Mouse (Mus musculus): ENCODE results near the gene Asic4. TPM values are rescaled to one million over a fixed set of nuclear protein-coding genes. Genes with fewer than 3 reads are reported as not detected.
A peak's percentile ranks its signal among the peaks of the same experiment; 100 is the strongest.

Gene Asic4
- polyA plus RNA-seq (2015; fragmentation: Nextera tagmentation; extraction: Ambion mirVana) = 0.05 and 0.11 TPM in 2 replicates

GRCm38 (mm10) chr1:75450314-75451005 lies at the start of gene Asic4:
Asic4 (plus strand) TSS chr1:75450436.
- no peaks in the 10 kb centered on the region for H3K36me3 ChIP-seq (ENCODE audit: control insufficient read depth, insufficient read depth, low read length)
- H3K4me1 ChIP-seq (replicated peaks; ENCODE audit: control insufficient read depth, insufficient read depth, low read length) = peaks cover 45% of the 10 kb centered on the region
- H3K27me3 ChIP-seq (ENCODE audit: control insufficient read depth, insufficient read depth, low read depth, low read length) = peaks cover 68% of the 10 kb centered on the region
- H3K4me3 ChIP-seq (ENCODE audit: low read length) = peak within 1 kb of the TSS; percentile 31
- peak within 1 kb of the TSS; percentile 49 for H3K4me2 ChIP-seq (ENCODE audit: low read depth, low read length)
- H3K27ac ChIP-seq (ENCODE audit: low read length) = no peak within 1 kb of the TSS
- WGBS = 2% methylated on average over 34 of the region's 35 CpGs
- ATAC-seq (ENCODE audit: low read depth) = 0 out of 2 replicates have a peak, but pooled peaks have one; percentile 26
- peak within 1 kb of the TSS; percentile 39 for H3K9ac ChIP-seq (ENCODE audit: low read length)
- no peaks in the 10 kb centered on the region for H3K9me3 ChIP-seq (ENCODE audit: control insufficient read depth, low read length)

- H3K4me1 ChIP-seq (replicated peaks; ENCODE audit: control insufficient read depth, insufficient read depth, low read length) = peaks cover 26% of the 10 kb centered on the region
- H3K27me3 ChIP-seq (ENCODE audit: control insufficient read depth, insufficient read depth, low read depth, low read length) = no peaks in the 10 kb centered on the region
- H3K9ac ChIP-seq (ENCODE audit: low read length) = peak overlapping the region; percentile 72
- ATAC-seq (ENCODE audit: low read depth) = peak; percentile 2; the same call in 1 of the 2 replicates
- peak overlapping the region; percentile 93 for H3K27ac ChIP-seq (ENCODE audit: low read length)
- H3K4me3 ChIP-seq (ENCODE audit: low read length) = peak overlapping the region; percentile 46
- H3K36me3 ChIP-seq (ENCODE audit: control insufficient read depth, insufficient read depth, low read length) = peaks cover 8% of the 10 kb centered on the region; the same call in 1 of the 2 replicates
- no peaks in the 10 kb centered on the region for H3K9me3 ChIP-seq (ENCODE audit: control insufficient read depth, low read length)
- 34% methylated on average over 6 of the region's 6 CpGs for WGBS
- H3K4me2 ChIP-seq (ENCODE audit: low read depth, low read length) = peak overlapping the region; percentile 62
These were observed 49.6 kb upstream of the Asic4 start for GRCm38 (mm10) chr1:75400493-75401115.

GRCm38 (mm10) chr1:75405547-75405946 lies 44.7 kb upstream of the Asic4 start:
- Histone ChIP-seq H3K36me3 (ENCODE audit: control insufficient read depth, insufficient read depth, low read length) (peaks cover 18% of the 10 kb centered on the region), H3K9ac (ENCODE audit: low read length) (no peak overlapping the region), H3K4me2 (ENCODE audit: low read depth, low read length) (no peak overlapping the region), H3K9me3 (ENCODE audit: control insufficient read depth, low read length) (no peaks in the 10 kb centered on the region), H3K27ac (ENCODE audit: low read length) (no peak overlapping the region), H3K4me3 (ENCODE audit: low read length) (no peak overlapping the region), H3K27me3 (ENCODE audit: control insufficient read depth, insufficient read depth, low read depth, low read length) (no peaks in the 10 kb centered on the region), H3K4me1 (replicated peaks; ENCODE audit: control insufficient read depth, insufficient read depth, low read length) (peaks cover 2% of the 10 kb centered on the region)
- no peak for ATAC-seq (ENCODE audit: low read depth)
- WGBS = 89% methylated on average over 3 of the region's 3 CpGs

GRCm38 (mm10) chr1:75406173-75406572 lies 44.1 kb upstream of the Asic4 start:
- 93% methylated on average over 15 of the region's 15 CpGs for WGBS
- no peak overlapping the region for H3K9ac ChIP-seq (ENCODE audit: low read length)
- H3K4me1 ChIP-seq (replicated peaks; ENCODE audit: control insufficient read depth, insufficient read depth, low read length) = no peaks in the 10 kb centered on the region
- ATAC-seq (ENCODE audit: low read depth) = no peak
- H3K36me3 ChIP-seq (ENCODE audit: control insufficient read depth, insufficient read depth, low read length) = peaks cover 18% of the 10 kb centered on the region
- H3K4me3 ChIP-seq (ENCODE audit: low read length) = no peak overlapping the region
- H3K4me2 ChIP-seq (ENCODE audit: low read depth, low read length) = no peak overlapping the region
- no peaks in the 10 kb centered on the region for H3K27me3 ChIP-seq (ENCODE audit: control insufficient read depth, insufficient read depth, low read depth, low read length)
- no peak overlapping the region for H3K27ac ChIP-seq (ENCODE audit: low read length)
- H3K9me3 ChIP-seq (ENCODE audit: control insufficient read depth, low read length) = no peaks in the 10 kb centered on the region

GRCm38 (mm10) chr1:75407056-75407455 lies 43.2 kb upstream of the Asic4 start:
- 88% methylated on average over 9 of the region's 9 CpGs for WGBS
- Histone ChIP-seq H3K9ac (ENCODE audit: low read length) (no peak overlapping the region), H3K27me3 (ENCODE audit: control insufficient read depth, insufficient read depth, low read depth, low read length) (no peaks in the 10 kb centered on the region), H3K4me3 (ENCODE audit: low read length) (no peak overlapping the region), H3K4me2 (ENCODE audit: low read depth, low read length) (no peak overlapping the region), H3K27ac (ENCODE audit: low read length) (no peak overlapping the region), H3K36me3 (ENCODE audit: control insufficient read depth, insufficient read depth, low read length) (peaks cover 21% of the 10 kb centered on the region), H3K9me3 (ENCODE audit: control insufficient read depth, low read length) (no peaks in the 10 kb centered on the region), H3K4me1 (replicated peaks; ENCODE audit: control insufficient read depth, insufficient read depth, low read length) (no peaks in the 10 kb centered on the region)
- ATAC-seq (ENCODE audit: low read depth) = no peak

GRCm38 (mm10) chr1:75408210-75408609 lies 42.0 kb upstream of the Asic4 start:
- Histone ChIP-seq H3K27ac (ENCODE audit: low read length) (no peak overlapping the region), H3K4me3 (ENCODE audit: low read length) (no peak overlapping the region), H3K4me2 (ENCODE audit: low read depth, low read length) (no peak overlapping the region), H3K36me3 (ENCODE audit: control insufficient read depth, insufficient read depth, low read length) (peaks cover 14% of the 10 kb centered on the region), H3K27me3 (ENCODE audit: control insufficient read depth, insufficient read depth, low read depth, low read length) (no peaks in the 10 kb centered on the region), H3K9me3 (ENCODE audit: control insufficient read depth, low read length) (no peaks in the 10 kb centered on the region), H3K4me1 (replicated peaks; ENCODE audit: control insufficient read depth, insufficient read depth, low read length) (no peaks in the 10 kb centered on the region), H3K9ac (ENCODE audit: low read length) (no peak overlapping the region)
- WGBS = 32% methylated on average over 4 of the region's 4 CpGs
- ATAC-seq (ENCODE audit: low read depth) = peak; percentile 39; the same call in 1 of the 2 replicates

- no peak overlapping the region for H3K4me2 ChIP-seq (ENCODE audit: low read depth, low read length)
- H3K9ac ChIP-seq (ENCODE audit: low read length) = no peak overlapping the region
- no peak overlapping the region for H3K27ac ChIP-seq (ENCODE audit: low read length)
- H3K27me3 ChIP-seq (ENCODE audit: control insufficient read depth, insufficient read depth, low read depth, low read length) = no peaks in the 10 kb centered on the region
- 86% methylated on average over 7 of the region's 7 CpGs for WGBS
- H3K4me1 ChIP-seq (replicated peaks; ENCODE audit: control insufficient read depth, insufficient read depth, low read length) = no peaks in the 10 kb centered on the region
- H3K9me3 ChIP-seq (ENCODE audit: control insufficient read depth, low read length) = no peaks in the 10 kb centered on the region
- no peak overlapping the region for H3K4me3 ChIP-seq (ENCODE audit: low read length)
- ATAC-seq (ENCODE audit: low read depth) = no peak
- H3K36me3 ChIP-seq (ENCODE audit: control insufficient read depth, insufficient read depth, low read length) = peaks cover 14% of the 10 kb centered on the region
These were observed 40.3 kb upstream of the Asic4 start for GRCm38 (mm10) chr1:75409950-75410349.

- Histone ChIP-seq H3K4me2 (ENCODE audit: low read depth, low read length) (no peak overlapping the region), H3K27ac (ENCODE audit: low read length) (no peak overlapping the region), H3K9ac (ENCODE audit: low read length) (no peak overlapping the region), H3K4me3 (ENCODE audit: low read length) (no peak overlapping the region), H3K27me3 (ENCODE audit: control insufficient read depth, insufficient read depth, low read depth, low read length) (no peaks in the 10 kb centered on the region), H3K36me3 (ENCODE audit: control insufficient read depth, insufficient read depth, low read length) (peaks cover 8% of the 10 kb centered on the region; the same call in 1 of the 2 replicates), H3K9me3 (ENCODE audit: control insufficient read depth, low read length) (no peaks in the 10 kb centered on the region), H3K4me1 (replicated peaks; ENCODE audit: control insufficient read depth, insufficient read depth, low read length) (no peaks in the 10 kb centered on the region)
- ATAC-seq (ENCODE audit: low read depth) = no peak
- 90% methylated on average over 3 of the region's 3 CpGs for WGBS
These were observed 38.0 kb upstream of the Asic4 start for GRCm38 (mm10) chr1:75412196-75412595.

GRCm38 (mm10) chr1:75413749-75414148 lies 36.5 kb upstream of the Asic4 start:
- 56% methylated on average over 3 of the region's 3 CpGs for WGBS
- no peak overlapping the region for H3K4me3 ChIP-seq (ENCODE audit: low read length)
- H3K9ac ChIP-seq (ENCODE audit: low read length) = no peak overlapping the region
- H3K27ac ChIP-seq (ENCODE audit: low read length) = no peak overlapping the region
- no peak overlapping the region for H3K4me2 ChIP-seq (ENCODE audit: low read depth, low read length)
- no peaks in the 10 kb centered on the region for H3K27me3 ChIP-seq (ENCODE audit: control insufficient read depth, insufficient read depth, low read depth, low read length)
- peaks cover 8% of the 10 kb centered on the region; the same call in 1 of the 2 replicates for H3K36me3 ChIP-seq (ENCODE audit: control insufficient read depth, insufficient read depth, low read length)
- no peak for ATAC-seq (ENCODE audit: low read depth)
- no peaks in the 10 kb centered on the region for H3K9me3 ChIP-seq (ENCODE audit: control insufficient read depth, low read length)
- H3K4me1 ChIP-seq (replicated peaks; ENCODE audit: control insufficient read depth, insufficient read depth, low read length) = no peaks in the 10 kb centered on the region
